Mouse (Mus musculus): ENCODE results near the gene Gm7951. TPM values are rescaled to one million over a fixed set of nuclear protein-coding genes. Genes with fewer than 3 reads are reported as not detected.

The Gm7951 gene
- total RNA-seq (2023): not detected

GRCm38 (mm10) chr14:42117269-42117668, at the start of gene Gm7951:
Gene Gm7951, minus strand, starts transcription at chr14:42117369.

GRCm38 (mm10) chr14:42162522-42162921, 45.4 kb upstream of the Gm7951 start, which contains the start of gene Gm17027:
Gene Gm17027, minus strand, starts transcription at chr14:42162622.

Other genes with a start within 250 kb of the Gm7951 start
- not detected for gene Gm7980, start 210.1 kb downstream of the Gm7951 start, total RNA-seq (2023)
- gene 1700049E17Rik1, start 192.4 kb downstream of the Gm7951 start, total RNA-seq (2023): not detected
- gene 1700024B05Rik, start 173.4 kb downstream of the Gm7951 start, total RNA-seq (2023): not detected
- gene Gm6401, start 149.4 kb downstream of the Gm7951 start, total RNA-seq (2023): not detected
- not detected for gene Gm3543, start 134.0 kb downstream of the Gm7951 start, total RNA-seq (2023)
- gene Gm17027, start 45.3 kb upstream of the Gm7951 start, total RNA-seq (2023): not detected
- not detected for gene Gm3573, start 73.4 kb upstream of the Gm7951 start, total RNA-seq (2023)
- not detected for gene Gm17026, start 142.7 kb upstream of the Gm7951 start, total RNA-seq (2023)
- gene Gm9611, start 180.0 kb upstream of the Gm7951 start, total RNA-seq (2023): not detected
- gene Gm7995, start 192.8 kb upstream of the Gm7951 start, total RNA-seq (2023): not detected